Mouse (Mus musculus) midbrain, embryonic 11.5 days (tissue): ENCODE data around the gene Nup188. TPM values are rescaled to one million over a fixed set of nuclear protein-coding genes. Genes with fewer than 3 reads are reported as not detected.

Experiments
- ATAC-seq: fragments of 200-750 bp; cut with Nextera tagmentation; 2 replicates; pipeline ENCODE4 v1.8.0; 2017; ENCODE audit warnings: moderate TSS enrichment, moderate library complexity; ENCODE audit not compliant: low FRiP score
- DNase-seq: peaks from one replicate; pipeline ENCODE4 v3.0.0; 2015; ENCODE audit warnings: low spot score; ENCODE audit errors: missing footprints
- H3K27ac ChIP-seq: fragments of 300-500 bp; sonication (generic); 2 replicates; pipeline ENCODE4 v1.5.1; 2014; ENCODE audit warnings: low read depth, low read length
- H3K27me3 ChIP-seq: fragments of 300-500 bp; sonication (generic); 2 replicates; pipeline ENCODE4 v1.6.1; 2014; ENCODE audit warnings: mild to moderate bottlenecking, low read length, moderate library complexity, mixed read lengths; ENCODE audit not compliant: control insufficient read depth, insufficient read depth
- H3K36me3 ChIP-seq: fragments of 300-500 bp; sonication (generic); 2 replicates; pipeline ENCODE4 v1.6.1; 2014; ENCODE audit warnings: mild to moderate bottlenecking, low read length, moderate library complexity, mixed read lengths; ENCODE audit not compliant: control insufficient read depth, insufficient read depth
- H3K4me1 ChIP-seq: fragments of 300-500 bp; sonication (generic); 2 replicates; pipeline ENCODE4 v1.6.1; 2014; ENCODE audit warnings: low read length; ENCODE audit not compliant: control insufficient read depth, insufficient read depth
- H3K4me2 ChIP-seq: fragments of 300-500 bp; sonication (generic); 2 replicates; pipeline ENCODE4 v1.6.1; 2014; ENCODE audit warnings: mild to moderate bottlenecking, moderate library complexity
- H3K4me3 ChIP-seq: fragments of 300-500 bp; sonication (generic); 2 replicates; pipeline ENCODE4 v1.5.1; 2014; ENCODE audit warnings: low read depth, low read length
- H3K9ac ChIP-seq: fragments of 300-500 bp; sonication (generic); 2 replicates; pipeline ENCODE4 v1.6.1; 2014; ENCODE audit warnings: low read length
- H3K9me3 ChIP-seq: fragments of 300-500 bp; sonication (generic); 2 replicates; pipeline ENCODE4 v1.6.1; 2016; ENCODE audit warnings: low read length; ENCODE audit not compliant: control insufficient read depth
- WGBS: fragments of 180-500 bp; shearing (Covaris S2); extraction: QIAGEN DNeasy Blood & Tissue Kit; methylation state at CpG from one replicate; pipeline ENCODE4 v1.1.7; 2014; 5-methylcytosine and 5-hydroxymethylcytosine counted together
- polyA plus RNA-seq: library from polyadenylated mRNA; unstranded; fragments of >200 nt; fragmentation: Nextera tagmentation; extraction: Ambion mirVana; gene quantifications from 2 replicates; pipeline ENCODE4 v1.2.1, GENCODE M21; 2014

Nup188 gene
- polyA plus RNA-seq, 1 experiment from 2014 or later: 53.7 TPM

GRCm38 (mm10) chr2:30262840-30263441 lies 23.3 kb upstream of the Nup188 start:
- H3K4me2 ChIP-seq: no peak overlapping the region
- WGBS: 79% methylated on average over 4 of the region's 4 CpGs
- peaks cover 22% of the 10 kb centered on the region for H3K36me3 ChIP-seq
- H3K4me1 ChIP-seq: peaks cover 7% of the 10 kb centered on the region
- H3K27ac ChIP-seq: no peak overlapping the region
- DNase-seq: no peak
- peak; percentile 44; the same call in 1 of the 2 replicates for ATAC-seq
- no peak overlapping the region for H3K9ac ChIP-seq
- no peaks in the 10 kb centered on the region for H3K9me3 ChIP-seq
- no peak overlapping the region for H3K4me3 ChIP-seq
- no peaks in the 10 kb centered on the region for H3K27me3 ChIP-seq

DNA sequence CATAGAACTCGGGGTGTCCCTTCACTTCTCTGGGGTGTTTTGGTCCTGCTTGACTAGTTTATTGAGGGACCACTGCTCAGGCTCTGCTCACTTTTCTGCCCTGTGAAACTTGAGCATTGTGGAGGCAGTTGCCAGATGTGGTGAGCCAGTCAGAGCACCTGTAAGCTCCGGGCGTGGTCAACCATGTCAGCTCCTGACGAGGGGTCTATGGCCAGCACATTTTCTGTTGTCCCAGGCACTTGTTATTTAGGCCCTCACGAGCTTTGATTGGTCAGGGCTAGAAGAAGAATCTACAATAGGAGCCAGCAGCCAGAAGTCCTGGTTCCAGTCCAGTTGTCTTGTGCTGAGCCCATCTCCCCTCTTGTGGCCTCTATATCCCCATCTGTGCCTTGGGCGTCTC lies 22.4 kb upstream of the Nup188 start:
- ATAC-seq: no peak
- Histone ChIP-seq H3K27me3 (no peaks in the 10 kb centered on the region), H3K9ac (no peak overlapping the region), H3K36me3 (peaks cover 20% of the 10 kb centered on the region), H3K4me2 (no peak overlapping the region), H3K9me3 (no peaks in the 10 kb centered on the region), H3K4me3 (no peak overlapping the region), H3K4me1 (peaks cover 7% of the 10 kb centered on the region), H3K27ac (no peak overlapping the region)
- WGBS: 88% methylated on average over 6 of the region's 6 CpGs
- DNase-seq: no peak

- H3K9ac ChIP-seq: no peak overlapping the region
- H3K27me3 ChIP-seq: no peaks in the 10 kb centered on the region
- peaks cover 7% of the 10 kb centered on the region for H3K4me1 ChIP-seq
- DNase-seq (peak; percentile 84), ATAC-seq (no peak)
- H3K36me3 ChIP-seq: peaks cover 20% of the 10 kb centered on the region
- no peak overlapping the region for H3K4me2 ChIP-seq
- 80% methylated on average over 7 of the region's 7 CpGs for WGBS
- no peak overlapping the region for H3K27ac ChIP-seq
- no peak overlapping the region for H3K4me3 ChIP-seq
- no peaks in the 10 kb centered on the region for H3K9me3 ChIP-seq
Observed at GRCm38 (mm10) chr2:30264671-30265519, 21.3 kb upstream of the Nup188 start.

GRCm38 (mm10) chr2:30265767-30266253 lies 20.4 kb upstream of the Nup188 start, which contains the start of gene Phyhd1:
Gene Phyhd1, plus strand, starts transcription at chr2:30266203.
- peaks cover 18% of the 10 kb centered on the region for H3K36me3 ChIP-seq
- no peaks in the 10 kb centered on the region for H3K9me3 ChIP-seq
- no peak within 1 kb of the TSS for H3K4me3 ChIP-seq
- ATAC-seq: no peak
- WGBS: 45% methylated on average over 5 of the region's 5 CpGs
- peak within 1 kb of the TSS; percentile 2; the same call in 1 of the 2 replicates for H3K4me2 ChIP-seq
- H3K9ac ChIP-seq: no peak within 1 kb of the TSS
- H3K27me3 ChIP-seq: no peaks in the 10 kb centered on the region
- peaks cover 7% of the 10 kb centered on the region for H3K4me1 ChIP-seq
- DNase-seq: no peak
- H3K27ac ChIP-seq: peak within 1 kb of the TSS; percentile 11; the same call in 1 of the 2 replicates

- Histone ChIP-seq H3K4me2 (peak overlapping the region; percentile 2; the same call in 1 of the 2 replicates), H3K36me3 (peaks cover 15% of the 10 kb centered on the region; the same call in 1 of the 2 replicates), H3K9me3 (no peaks in the 10 kb centered on the region), H3K4me3 (no peak overlapping the region), H3K9ac (no peak overlapping the region), H3K27me3 (no peaks in the 10 kb centered on the region), H3K4me1 (peaks cover 7% of the 10 kb centered on the region), H3K27ac (peak overlapping the region; percentile 11; the same call in 1 of the 2 replicates)
- 0 out of 2 replicates have a peak, but pooled peaks have one; percentile 44 for ATAC-seq
- peak; percentile 87 for DNase-seq
- WGBS: 10% methylated on average over 4 of the region's 4 CpGs
Observed at GRCm38 (mm10) chr2:30266392-30266941, 19.7 kb upstream of the Nup188 start.

GRCm38 (mm10) chr2:30267466-30267865 lies 18.7 kb upstream of the Nup188 start:
- ATAC-seq (no peak), DNase-seq (no peak)
- 93% methylated on average over 2 of the region's 2 CpGs for WGBS

GRCm38 (mm10) chr2:30268371-30268770 lies 17.8 kb upstream of the Nup188 start:
- 63% methylated on average over 4 of the region's 4 CpGs for WGBS
- no peak overlapping the region for H3K4me3 ChIP-seq
- ATAC-seq: no peak
- no peak overlapping the region for H3K9ac ChIP-seq
- H3K27ac ChIP-seq: no peak overlapping the region
- H3K36me3 ChIP-seq: peaks cover 9% of the 10 kb centered on the region; the same call in 1 of the 2 replicates
- no peak overlapping the region for H3K4me2 ChIP-seq
- H3K4me1 ChIP-seq: peaks cover 7% of the 10 kb centered on the region
- DNase-seq: no peak
- H3K9me3 ChIP-seq: no peaks in the 10 kb centered on the region
- no peaks in the 10 kb centered on the region for H3K27me3 ChIP-seq

More at GRCm38 (mm10) chr2:30267466-30267865, 18.7 kb upstream of the Nup188 start:
- H3K4me1 ChIP-seq: peaks cover 7% of the 10 kb centered on the region
- no peak overlapping the region for H3K4me3 ChIP-seq
- H3K27me3 ChIP-seq: no peaks in the 10 kb centered on the region
- no peak overlapping the region for H3K4me2 ChIP-seq
- H3K36me3 ChIP-seq: peaks cover 10% of the 10 kb centered on the region; the same call in 1 of the 2 replicates
- H3K9me3 ChIP-seq: no peaks in the 10 kb centered on the region
- no peak overlapping the region for H3K9ac ChIP-seq
- H3K27ac ChIP-seq: no peak overlapping the region

GRCm38 (mm10) chr2:30269241-30269990 lies 16.8 kb upstream of the Nup188 start:
- no peaks in the 10 kb centered on the region for H3K27me3 ChIP-seq
- ATAC-seq: no peak
- DNase-seq: no peak
- no peak overlapping the region for H3K4me3 ChIP-seq
- peaks cover 7% of the 10 kb centered on the region for H3K4me1 ChIP-seq
- H3K27ac ChIP-seq: no peak overlapping the region
- H3K4me2 ChIP-seq: no peak overlapping the region
- 87% methylated on average over 17 of the region's 17 CpGs for WGBS
- H3K9ac ChIP-seq: no peak overlapping the region
- no peaks in the 10 kb centered on the region for H3K9me3 ChIP-seq
- H3K36me3 ChIP-seq: peaks cover 2% of the 10 kb centered on the region; the same call in 1 of the 2 replicates
